Mouse (Mus musculus) embryonic facial prominence, embryonic 13.5 days (tissue): Measurements from ENCODE around the gene Med6. TPM values are rescaled to one million over a fixed set of nuclear protein-coding genes. Genes with fewer than 3 reads are reported as not detected.
A peak's percentile ranks its signal among the peaks of the same experiment; 100 is the strongest.

Source experiments
- ATAC-seq: fragments of 200-750 bp; cut with Nextera tagmentation; 2 replicates; pipeline ENCODE4 v1.8.0; 2017; ENCODE audit warnings: low read depth; ENCODE audit not compliant: insufficient number of reproducible peaks, insufficient read depth, low FRiP score, low TSS enrichment
- H3K27ac ChIP-seq: fragments of 300-500 bp; sonication (generic); 2 replicates; pipeline ENCODE4 v1.5.1; 2015; ENCODE audit warnings: moderate library complexity, mild to moderate bottlenecking, inconsistent platforms
- H3K27me3 ChIP-seq: fragments of 300-500 bp; sonication (generic); 2 replicates; pipeline ENCODE4 v1.6.1; 2015; ENCODE audit warnings: mild to moderate bottlenecking, inconsistent platforms
- H3K36me3 ChIP-seq: fragments of 300-500 bp; sonication (generic); 2 replicates; pipeline ENCODE4 v1.6.1; 2015; ENCODE audit warnings: mild to moderate bottlenecking, inconsistent platforms
- H3K4me1 ChIP-seq: fragments of 300-500 bp; sonication (generic); 2 replicates; pipeline ENCODE4 v1.6.1; 2015; ENCODE audit warnings: inconsistent platforms
- H3K4me2 ChIP-seq: fragments of 300-500 bp; sonication (generic); 2 replicates; pipeline ENCODE4 v1.6.1; 2015; ENCODE audit warnings: moderate library complexity, mild to moderate bottlenecking, inconsistent platforms
- H3K4me3 ChIP-seq: fragments of 300-500 bp; sonication (generic); 2 replicates; pipeline ENCODE4 v1.5.1; 2015; ENCODE audit warnings: mild to moderate bottlenecking, inconsistent platforms
- H3K9ac ChIP-seq: fragments of 300-500 bp; sonication (generic); 2 replicates; pipeline ENCODE4 v1.6.1; 2015; ENCODE audit warnings: mild to moderate bottlenecking, inconsistent platforms
- H3K9me3 ChIP-seq: fragments of 300-500 bp; sonication (generic); 2 replicates; pipeline ENCODE4 v1.6.1; 2016; ENCODE audit warnings: inconsistent platforms
- WGBS: fragments of 180-500 bp; shearing (Covaris S2); methylation state at CpG from one replicate; pipeline ENCODE4 v1.1.7; 2015; ENCODE audit warnings: mixed read lengths; 5-methylcytosine and 5-hydroxymethylcytosine counted together
- polyA plus RNA-seq: library from polyadenylated mRNA; unstranded; fragments of >200 nt; fragmentation: Nextera tagmentation; extraction: Ambion mirVana; gene quantifications from 2 replicates; pipeline ENCODE4 v1.2.1, GENCODE M21; 2015

Med6 gene
- polyA plus RNA-seq = 83.9 and 86.7 TPM in 2 replicates

DNA sequence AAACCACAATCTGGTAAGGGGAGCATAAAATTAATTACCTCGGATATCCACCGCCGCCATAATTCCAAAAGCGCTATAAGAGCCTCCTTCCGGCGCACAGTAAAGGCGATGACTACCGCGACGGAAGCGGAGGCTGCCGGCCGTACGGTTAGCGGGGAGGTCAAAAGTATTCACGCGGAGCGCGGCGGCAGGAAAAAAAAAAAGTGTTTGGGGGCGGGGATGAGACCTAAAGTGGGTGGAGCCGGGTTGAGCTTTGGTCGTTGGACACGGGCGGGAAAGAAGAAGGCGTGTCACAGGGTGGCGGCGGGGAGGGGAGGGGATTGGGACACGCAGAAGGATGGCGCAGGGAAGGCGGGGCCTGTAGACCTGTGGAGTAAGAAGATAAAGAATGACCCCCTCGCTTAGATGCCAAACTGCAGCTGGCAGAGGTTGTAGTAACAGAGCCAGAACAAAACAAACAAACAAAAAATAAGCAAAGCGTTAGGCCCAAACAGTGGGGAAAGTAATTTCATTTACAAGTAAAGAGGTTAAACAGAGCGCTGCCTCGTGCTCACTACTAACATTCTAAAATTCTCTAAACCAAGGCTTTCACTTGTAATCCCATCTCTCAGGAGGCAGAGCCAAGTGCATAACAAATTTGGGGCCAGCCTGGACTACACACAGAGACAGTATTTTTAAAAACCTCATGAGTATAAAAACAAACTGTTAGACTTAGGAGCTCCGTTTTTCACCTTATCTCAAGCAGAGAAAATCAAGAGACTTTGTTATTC is at the start of gene Med6:
TSS of gene Med6 (minus strand) at position 107 of the 770 bp plus-strand sequence.
- H3K36me3 ChIP-seq = peaks cover 9% of the 10 kb centered on the region; the same call in 1 of the 2 replicates
- H3K27me3 ChIP-seq = no peaks in the 10 kb centered on the region
- H3K27ac ChIP-seq = peak within 1 kb of the TSS; percentile 44
- WGBS = 2% methylated on average over 36 of the region's 36 CpGs
- peak; percentile 97 for ATAC-seq
- peak within 1 kb of the TSS; percentile 88 for H3K9ac ChIP-seq
- H3K9me3 ChIP-seq = no peaks in the 10 kb centered on the region
- peak within 1 kb of the TSS; percentile 86 for H3K4me3 ChIP-seq
- H3K4me1 ChIP-seq = 0 out of 2 replicates have a peak, but pooled peaks cover 5% of the 10 kb centered on the region
- H3K4me2 ChIP-seq = peak within 1 kb of the TSS; percentile 74

GRCm38 (mm10) chr12:81642361-81643082 is 47.7 kb upstream of the Med6 start:
- ATAC-seq = no peak
- no peak overlapping the region for H3K4me2 ChIP-seq
- no peaks in the 10 kb centered on the region for H3K27me3 ChIP-seq
- no peaks in the 10 kb centered on the region for H3K4me1 ChIP-seq
- no peak overlapping the region for H3K27ac ChIP-seq
- no peaks in the 10 kb centered on the region for H3K9me3 ChIP-seq
- no peak overlapping the region for H3K4me3 ChIP-seq
- no peaks in the 10 kb centered on the region for H3K36me3 ChIP-seq
- WGBS = 58% methylated on average over 11 of the region's 11 CpGs
- H3K9ac ChIP-seq = no peak overlapping the region

DNA sequence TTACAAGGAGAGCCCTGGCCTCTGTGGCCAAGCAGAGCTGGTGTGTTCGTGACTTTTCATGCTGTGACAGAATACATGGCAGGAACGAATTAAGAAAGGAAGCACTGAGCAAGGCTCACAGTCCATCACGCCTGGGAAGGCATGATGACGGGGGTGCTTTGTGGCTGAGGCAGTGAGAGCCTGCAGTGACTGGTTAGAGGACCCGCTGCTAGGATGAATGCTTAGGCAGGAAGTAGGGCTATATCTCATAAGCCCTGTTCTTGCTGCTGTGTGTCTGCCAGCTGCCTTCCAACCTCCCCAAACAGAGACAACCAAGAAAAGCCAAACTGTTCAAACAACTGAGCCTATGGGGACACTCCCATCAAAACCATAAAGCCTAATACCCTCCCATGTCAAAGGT is 45.8 kb upstream of the Med6 start:
- H3K36me3 ChIP-seq = no peaks in the 10 kb centered on the region
- H3K27me3 ChIP-seq = no peaks in the 10 kb centered on the region
- H3K4me1 ChIP-seq = no peaks in the 10 kb centered on the region
- H3K4me2 ChIP-seq = no peak overlapping the region
- H3K9ac ChIP-seq = no peak overlapping the region
- no peak for ATAC-seq
- no peak overlapping the region for H3K27ac ChIP-seq
- H3K4me3 ChIP-seq = no peak overlapping the region
- WGBS = 61% methylated on average over 5 of the region's 5 CpGs
- no peaks in the 10 kb centered on the region for H3K9me3 ChIP-seq

DNA sequence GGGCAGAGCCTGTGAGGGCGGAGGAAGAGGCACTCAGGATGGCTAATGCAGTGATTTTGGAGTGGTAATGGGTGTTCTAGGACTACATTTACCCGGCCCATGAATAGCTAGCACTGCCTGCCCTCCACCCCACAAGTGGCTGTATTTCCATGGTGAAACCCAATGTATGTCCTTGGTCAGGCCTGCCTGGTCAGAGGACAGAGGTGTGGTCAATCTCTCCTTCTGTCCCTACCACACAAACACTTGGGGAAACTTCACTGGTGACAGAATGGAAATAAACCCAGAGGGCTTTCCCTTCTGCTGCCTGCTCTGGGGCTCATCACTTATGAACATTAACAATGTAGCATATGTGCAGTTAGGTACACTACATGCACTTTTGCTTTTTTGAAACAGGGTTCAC is 38.4 kb upstream of the Med6 start:
- H3K9me3 ChIP-seq = no peaks in the 10 kb centered on the region
- H3K4me3 ChIP-seq = no peak overlapping the region
- whole genome bisulfite sequencing = 73% methylated on average over 2 of the region's 2 CpGs
- peaks cover 12% of the 10 kb centered on the region; the same call in 1 of the 2 replicates for H3K4me1 ChIP-seq
- no peak overlapping the region for H3K27ac ChIP-seq
- peaks cover 58% of the 10 kb centered on the region for H3K27me3 ChIP-seq
- no peak overlapping the region for H3K9ac ChIP-seq
- no peaks in the 10 kb centered on the region for H3K36me3 ChIP-seq
- no peak for ATAC-seq
- H3K4me2 ChIP-seq = no peak overlapping the region

DNA sequence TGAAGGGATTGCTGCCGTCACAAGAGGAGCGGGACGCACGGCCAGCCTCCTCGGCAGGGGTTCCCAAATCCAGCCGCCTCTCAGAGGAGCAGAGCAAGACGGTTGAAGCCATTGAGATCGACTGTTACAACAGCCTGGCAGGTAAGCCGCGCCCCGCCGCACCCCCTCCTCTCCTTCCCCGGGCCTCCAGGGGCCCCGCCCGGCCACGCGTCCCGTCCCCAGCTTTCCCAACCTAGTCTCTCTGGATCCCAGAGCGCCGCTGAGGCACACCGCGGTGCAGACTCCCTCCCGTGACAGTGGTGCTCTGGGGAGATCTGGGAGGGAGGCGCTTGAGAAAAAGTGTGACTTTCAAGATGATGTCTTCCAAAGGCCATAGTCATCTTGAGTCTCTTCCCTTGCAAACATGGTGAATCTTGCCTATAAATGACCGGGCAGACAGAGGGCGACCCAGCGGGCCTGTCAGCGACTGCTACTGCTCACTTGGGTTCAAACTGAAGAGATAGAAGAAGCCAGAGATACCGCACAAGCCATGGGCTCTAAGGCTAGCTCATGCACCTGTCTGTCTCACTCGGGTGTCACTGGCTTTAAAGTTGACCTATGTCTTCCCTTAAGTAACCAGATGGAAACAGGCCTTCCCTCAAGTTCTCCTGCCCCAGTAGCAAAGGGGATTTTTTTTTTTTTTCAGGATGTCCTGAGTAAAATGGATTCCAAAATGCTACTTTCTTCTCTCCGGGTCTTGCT is 37.0 kb upstream of the Med6 start:
- Histone ChIP-seq H3K27me3 (peaks cover 70% of the 10 kb centered on the region), H3K9me3 (no peaks in the 10 kb centered on the region), H3K36me3 (no peaks in the 10 kb centered on the region), H3K9ac (peak overlapping the region; percentile 68), H3K4me3 (peak overlapping the region; percentile 62), H3K4me2 (peak overlapping the region; percentile 97), H3K4me1 (peaks cover 12% of the 10 kb centered on the region; the same call in 1 of the 2 replicates), H3K27ac (no peak overlapping the region)
- ATAC-seq = no peak
- 2% methylated on average over 31 of the region's 31 CpGs for WGBS

GRCm38 (mm10) chr12:81630915-81631660 is 36.3 kb upstream of the Med6 start, which contains the start of gene Ttc9:
TSS of gene Ttc9 (plus strand) at chr12:81631249.
- Histone ChIP-seq H3K4me2 (peak within 1 kb of the TSS; percentile 97), H3K4me3 (peak within 1 kb of the TSS; percentile 62), H3K27ac (no peak within 1 kb of the TSS), H3K27me3 (peaks cover 78% of the 10 kb centered on the region), H3K36me3 (no peaks in the 10 kb centered on the region), H3K9me3 (no peaks in the 10 kb centered on the region), H3K9ac (peak within 1 kb of the TSS; percentile 68), H3K4me1 (peaks cover 12% of the 10 kb centered on the region; the same call in 1 of the 2 replicates)
- WGBS = under 1% methylated on average over 77 of the region's 82 CpGs
- ATAC-seq = 0 out of 2 replicates have a peak, but pooled peaks have one; percentile 26

DNA sequence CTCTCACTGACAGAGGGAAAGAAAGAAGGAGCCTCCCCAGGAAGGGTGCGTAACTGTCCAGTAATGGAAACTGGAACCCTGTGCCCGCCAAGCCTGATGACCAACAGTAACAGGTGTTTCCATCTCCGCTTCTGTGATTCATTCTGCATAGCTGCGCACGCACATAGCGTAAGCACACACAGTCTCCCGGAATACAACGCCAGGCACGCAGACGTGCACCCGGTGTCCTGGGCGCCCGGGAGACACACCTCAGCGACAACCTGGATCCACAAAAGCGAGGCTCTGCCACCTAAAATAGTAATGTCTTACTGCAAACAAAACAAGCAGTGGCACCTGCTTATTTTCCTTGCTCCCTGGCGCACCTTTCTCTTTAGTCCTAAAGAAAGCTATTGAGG is 35.7 kb upstream of the Med6 start:
- ATAC-seq = no peak
- Histone ChIP-seq H3K27me3 (peaks cover 83% of the 10 kb centered on the region), H3K4me1 (peaks cover 12% of the 10 kb centered on the region; the same call in 1 of the 2 replicates), H3K27ac (no peak overlapping the region), H3K4me2 (peak overlapping the region; percentile 97), H3K4me3 (peak overlapping the region; percentile 62), H3K36me3 (no peaks in the 10 kb centered on the region), H3K9ac (peak overlapping the region; percentile 68), H3K9me3 (no peaks in the 10 kb centered on the region)
- WGBS = under 1% methylated on average over 16 of the region's 16 CpGs

GRCm38 (mm10) chr12:81628091-81628490 is 33.3 kb upstream of the Med6 start:
- H3K27me3 ChIP-seq = peaks cover 85% of the 10 kb centered on the region
- peaks cover 12% of the 10 kb centered on the region; the same call in 1 of the 2 replicates for H3K4me1 ChIP-seq
- H3K27ac ChIP-seq = no peak overlapping the region
- no peaks in the 10 kb centered on the region for H3K36me3 ChIP-seq
- WGBS = 79% methylated on average over 4 of the region's 4 CpGs
- ATAC-seq = no peak
- no peak overlapping the region for H3K9ac ChIP-seq
- no peaks in the 10 kb centered on the region for H3K9me3 ChIP-seq
- no peak overlapping the region for H3K4me3 ChIP-seq
- H3K4me2 ChIP-seq = no peak overlapping the region

- ATAC-seq = no peak
- H3K9ac ChIP-seq = no peak overlapping the region
- no peaks in the 10 kb centered on the region for H3K9me3 ChIP-seq
- no peak overlapping the region for H3K27ac ChIP-seq
- H3K4me3 ChIP-seq = no peak overlapping the region
- no peaks in the 10 kb centered on the region for H3K36me3 ChIP-seq
- H3K4me1 ChIP-seq = peaks cover 12% of the 10 kb centered on the region; the same call in 1 of the 2 replicates
- H3K4me2 ChIP-seq = no peak overlapping the region
- 72% methylated on average over 6 of the region's 6 CpGs for WGBS
- H3K27me3 ChIP-seq = peaks cover 78% of the 10 kb centered on the region
Observed at GRCm38 (mm10) chr12:81627426-81627825, 32.6 kb upstream of the Med6 start.

- Histone ChIP-seq H3K9me3 (no peaks in the 10 kb centered on the region), H3K9ac (no peak overlapping the region), H3K4me2 (no peak overlapping the region), H3K36me3 (no peaks in the 10 kb centered on the region), H3K27ac (no peak overlapping the region), H3K4me1 (peaks cover 6% of the 10 kb centered on the region; the same call in 1 of the 2 replicates), H3K27me3 (peaks cover 67% of the 10 kb centered on the region), H3K4me3 (no peak overlapping the region)
- no peak for ATAC-seq
- WGBS = 75% methylated on average over 12 of the region's 12 CpGs
Observed at GRCm38 (mm10) chr12:81626226-81626861, 31.5 kb upstream of the Med6 start.
